Mouse (Mus musculus): Measurements from ENCODE around the gene Prps1. TPM values are rescaled to one million over a fixed set of nuclear protein-coding genes. Genes with fewer than 3 reads are reported as not detected.
"Not testable (repeated sequence)": the region's sequence is repeated elsewhere in the genome, so short reads cannot be mapped to it uniquely, and the experiment has no call there.

The Prps1 gene
- polyA plus RNA-seq, 1 experiment: 0.42 TPM

GRCm38 (mm10) chrX:140491884-140492571 is 35.6 kb downstream of the Prps1 start:
- no peaks in the 10 kb centered on the region for H3K27me3 ChIP-seq (ENCODE audit: control insufficient read depth)
- no peaks in the 10 kb centered on the region for H3K9me3 ChIP-seq (ENCODE audit: control insufficient read depth, low read length)
- H3K4me1 ChIP-seq (ENCODE audit: control insufficient read depth): no peaks in the 10 kb centered on the region
- no peak overlapping the region for H3K4me3 ChIP-seq (replicated peaks)
- H3K36me3 ChIP-seq (ENCODE audit: control insufficient read depth): no peaks in the 10 kb centered on the region
- no peak for TF ChIP-seq GATA1 (IDR thresholded peaks at IDR 0.05; ENCODE audit: low read length)
- TF ChIP-seq TAL1 (IDR thresholded peaks at IDR 0.05; ENCODE audit: low read length): no peak

- no peaks in the 10 kb centered on the region for H3K4me1 ChIP-seq (ENCODE audit: control insufficient read depth)
- TF ChIP-seq TAL1 (IDR thresholded peaks at IDR 0.05; ENCODE audit: low read length) (no peak), GATA1 (IDR thresholded peaks at IDR 0.05; ENCODE audit: low read length) (no peak)
- H3K27me3 ChIP-seq (ENCODE audit: control insufficient read depth): no peaks in the 10 kb centered on the region
- H3K9me3 ChIP-seq (ENCODE audit: control insufficient read depth, low read length): no peaks in the 10 kb centered on the region
- no peaks in the 10 kb centered on the region for H3K36me3 ChIP-seq (ENCODE audit: control insufficient read depth)
- no peak overlapping the region for H3K4me3 ChIP-seq (replicated peaks)
Observed at GRCm38 (mm10) chrX:140493527-140494029, 37.2 kb downstream of the Prps1 start.

GRCm38 (mm10) chrX:140494170-140494569 is 37.8 kb downstream of the Prps1 start:
- TF ChIP-seq TAL1 (IDR thresholded peaks at IDR 0.05; ENCODE audit: low read length) (no peak), GATA1 (IDR thresholded peaks at IDR 0.05; ENCODE audit: low read length) (no peak)
- H3K36me3 ChIP-seq (ENCODE audit: control insufficient read depth): no peaks in the 10 kb centered on the region
- H3K4me3 ChIP-seq (replicated peaks): no peak overlapping the region
- H3K4me1 ChIP-seq (ENCODE audit: control insufficient read depth): no peaks in the 10 kb centered on the region
- no peaks in the 10 kb centered on the region for H3K27me3 ChIP-seq (ENCODE audit: control insufficient read depth)
- no peaks in the 10 kb centered on the region for H3K9me3 ChIP-seq (ENCODE audit: control insufficient read depth, low read length)

- not testable (repeated sequence) for H3K4me1 ChIP-seq (ENCODE audit: control insufficient read depth); H3K36me3 ChIP-seq (ENCODE audit: control insufficient read depth); H3K9me3 ChIP-seq (ENCODE audit: control insufficient read depth, low read length)
Observed at GRCm38 (mm10) chrX:140498431-140498830, 42.0 kb downstream of the Prps1 start.

GRCm38 (mm10) chrX:140500306-140500705 is 43.9 kb downstream of the Prps1 start:
- Histone ChIP-seq H3K9me3 (ENCODE audit: control insufficient read depth, low read length) (no peaks in the 10 kb centered on the region), H3K36me3 (ENCODE audit: control insufficient read depth) (no peaks in the 10 kb centered on the region), H3K27me3 (ENCODE audit: control insufficient read depth) (no peaks in the 10 kb centered on the region), H3K4me1 (ENCODE audit: control insufficient read depth) (peaks cover 8% of the 10 kb centered on the region), H3K4me3 (replicated peaks) (no peak overlapping the region)
- TF ChIP-seq TAL1 (IDR thresholded peaks at IDR 0.05; ENCODE audit: low read length): no peak
- TF ChIP-seq GATA1 (IDR thresholded peaks at IDR 0.05; ENCODE audit: low read length): no peak

More at GRCm38 (mm10) chrX:140498431-140498830, 42.0 kb downstream of the Prps1 start:
- not testable (repeated sequence) for H3K27me3 ChIP-seq (ENCODE audit: control insufficient read depth); H3K4me3 ChIP-seq (replicated peaks)

- TF ChIP-seq GATA1 (IDR thresholded peaks at IDR 0.05; ENCODE audit: low read length): no peak
- TF ChIP-seq TAL1 (IDR thresholded peaks at IDR 0.05; ENCODE audit: low read length): no peak
- no peaks in the 10 kb centered on the region for H3K27me3 ChIP-seq (ENCODE audit: control insufficient read depth)
- H3K36me3 ChIP-seq (ENCODE audit: control insufficient read depth): no peaks in the 10 kb centered on the region
- no peaks in the 10 kb centered on the region for H3K9me3 ChIP-seq (ENCODE audit: control insufficient read depth, low read length)
- peaks cover 16% of the 10 kb centered on the region for H3K4me1 ChIP-seq (ENCODE audit: control insufficient read depth)
- H3K4me3 ChIP-seq (replicated peaks): no peak overlapping the region
Observed at GRCm38 (mm10) chrX:140501401-140502301, 45.2 kb downstream of the Prps1 start.

- TF ChIP-seq GATA1 (IDR thresholded peaks at IDR 0.05; ENCODE audit: low read length) (no peak), TAL1 (IDR thresholded peaks at IDR 0.05; ENCODE audit: low read length) (no peak)
- H3K27me3 ChIP-seq (ENCODE audit: control insufficient read depth): no peaks in the 10 kb centered on the region
- H3K9me3 ChIP-seq (ENCODE audit: control insufficient read depth, low read length): no peaks in the 10 kb centered on the region
- H3K36me3 ChIP-seq (ENCODE audit: control insufficient read depth): no peaks in the 10 kb centered on the region
- peaks cover 16% of the 10 kb centered on the region for H3K4me1 ChIP-seq (ENCODE audit: control insufficient read depth)
- H3K4me3 ChIP-seq (replicated peaks): no peak overlapping the region
Observed at GRCm38 (mm10) chrX:140503905-140504304, 47.5 kb downstream of the Prps1 start.

GRCm38 (mm10) chrX:140505497-140506238 is 49.3 kb downstream of the Prps1 start:
- peaks cover 16% of the 10 kb centered on the region for H3K4me1 ChIP-seq (ENCODE audit: control insufficient read depth)
- no peak for TF ChIP-seq TAL1 (IDR thresholded peaks at IDR 0.05; ENCODE audit: low read length)
- TF ChIP-seq GATA1 (IDR thresholded peaks at IDR 0.05; ENCODE audit: low read length): no peak
- H3K9me3 ChIP-seq (ENCODE audit: control insufficient read depth, low read length): no peaks in the 10 kb centered on the region
- H3K4me3 ChIP-seq (replicated peaks): peak overlapping the region; percentile 30
- no peaks in the 10 kb centered on the region for H3K36me3 ChIP-seq (ENCODE audit: control insufficient read depth)
- H3K27me3 ChIP-seq (ENCODE audit: control insufficient read depth): peaks cover 4% of the 10 kb centered on the region; the same call in 1 of the 2 replicates

Data from erythroblast, embryonic 14.5 days (primary cell).